Mouse (Mus musculus): Measurements from ENCODE around the gene Fxn. TPM values are rescaled to one million over a fixed set of nuclear protein-coding genes. Genes with fewer than 3 reads are reported as not detected.

The Fxn gene
- polyA plus RNA-seq, 1 experiment = 22.5 TPM

GRCm38 (mm10) chr19:24321211-24321899 lies 41.0 kb upstream of the Fxn start:
- 93% methylated on average over 6 of the region's 6 CpGs for WGBS
- H3K27ac ChIP-seq (ENCODE audit: control insufficient read depth, insufficient read depth, low read length) = no peak overlapping the region
- DNase-seq = no peak
- no peak for TF ChIP-seq CTCF (IDR thresholded peaks at IDR 0.05; ENCODE audit: borderline replicate concordance, control insufficient read depth, extremely low read depth, insufficient read depth, low read length, poor library complexity)
- TF ChIP-seq POLR2A (IDR thresholded peaks at IDR 0.05; ENCODE audit: control insufficient read depth, extremely low read depth, insufficient read depth, low read length, poor library complexity) = no peak
- no peaks in the 10 kb centered on the region for H3K27me3 ChIP-seq (ENCODE audit: control insufficient read depth, insufficient read depth, low read length)
- H3K4me3 ChIP-seq (ENCODE audit: control insufficient read depth, insufficient read depth, low read length) = no peak overlapping the region
- no peaks in the 10 kb centered on the region for H3K36me3 ChIP-seq (ENCODE audit: control insufficient read depth, insufficient read depth, low read length)
- H3K4me1 ChIP-seq (replicated peaks; ENCODE audit: control insufficient read depth, insufficient read depth, low read length) = no peaks in the 10 kb centered on the region

- TF ChIP-seq CTCF (IDR thresholded peaks at IDR 0.05; ENCODE audit: borderline replicate concordance, control insufficient read depth, extremely low read depth, insufficient read depth, low read length, poor library complexity) = no peak
- TF ChIP-seq POLR2A (IDR thresholded peaks at IDR 0.05; ENCODE audit: control insufficient read depth, extremely low read depth, insufficient read depth, low read length, poor library complexity) = no peak
- DNase-seq = no peak
- H3K36me3 ChIP-seq (ENCODE audit: control insufficient read depth, insufficient read depth, low read length) = no peaks in the 10 kb centered on the region
- H3K4me3 ChIP-seq (ENCODE audit: control insufficient read depth, insufficient read depth, low read length) = no peak overlapping the region
- H3K27me3 ChIP-seq (ENCODE audit: control insufficient read depth, insufficient read depth, low read length) = no peaks in the 10 kb centered on the region
- H3K27ac ChIP-seq (ENCODE audit: control insufficient read depth, insufficient read depth, low read length) = no peak overlapping the region
- H3K4me1 ChIP-seq (replicated peaks; ENCODE audit: control insufficient read depth, insufficient read depth, low read length) = no peaks in the 10 kb centered on the region
- WGBS = 93% methylated on average over 10 of the region's 10 CpGs
Measured at GRCm38 (mm10) chr19:24318172-24318571, 37.8 kb upstream of the Fxn start.

DNA sequence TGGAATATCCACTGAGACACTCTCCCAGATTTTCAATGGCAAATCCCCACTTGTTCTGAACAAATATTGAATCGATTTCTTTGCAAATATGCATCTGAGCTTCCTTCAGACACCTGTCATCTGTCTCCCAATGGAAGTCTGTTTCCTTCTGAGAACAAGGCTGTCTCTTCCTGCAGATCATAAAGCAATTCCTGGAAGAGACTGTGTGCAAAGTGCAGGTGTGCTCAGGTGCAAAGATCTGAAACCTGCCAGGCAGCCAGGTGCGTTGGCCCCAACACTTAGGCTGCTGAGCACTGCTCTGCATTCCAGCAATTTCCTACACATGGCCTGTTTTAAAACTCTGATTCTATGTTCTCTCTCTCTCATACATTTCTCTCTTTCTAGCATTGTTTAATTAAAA lies 37.3 kb upstream of the Fxn start:
- Histone ChIP-seq H3K4me1 (replicated peaks; ENCODE audit: control insufficient read depth, insufficient read depth, low read length) (no peaks in the 10 kb centered on the region), H3K4me3 (ENCODE audit: control insufficient read depth, insufficient read depth, low read length) (no peak overlapping the region), H3K27me3 (ENCODE audit: control insufficient read depth, insufficient read depth, low read length) (no peaks in the 10 kb centered on the region), H3K36me3 (ENCODE audit: control insufficient read depth, insufficient read depth, low read length) (no peaks in the 10 kb centered on the region), H3K27ac (ENCODE audit: control insufficient read depth, insufficient read depth, low read length) (no peak overlapping the region)
- DNase-seq = no peak
- no peak for TF ChIP-seq CTCF (IDR thresholded peaks at IDR 0.05; ENCODE audit: borderline replicate concordance, control insufficient read depth, extremely low read depth, insufficient read depth, low read length, poor library complexity)
- no peak for TF ChIP-seq POLR2A (IDR thresholded peaks at IDR 0.05; ENCODE audit: control insufficient read depth, extremely low read depth, insufficient read depth, low read length, poor library complexity)
- WGBS = 89% methylated on average over 2 of the region's 2 CpGs

GRCm38 (mm10) chr19:24317038-24317591 lies 36.7 kb upstream of the Fxn start:
- 94% methylated on average over 15 of the region's 15 CpGs for WGBS
- no peaks in the 10 kb centered on the region for H3K4me1 ChIP-seq (replicated peaks; ENCODE audit: control insufficient read depth, insufficient read depth, low read length)
- H3K27ac ChIP-seq (ENCODE audit: control insufficient read depth, insufficient read depth, low read length) = no peak overlapping the region
- no peak overlapping the region for H3K4me3 ChIP-seq (ENCODE audit: control insufficient read depth, insufficient read depth, low read length)
- H3K36me3 ChIP-seq (ENCODE audit: control insufficient read depth, insufficient read depth, low read length) = no peaks in the 10 kb centered on the region
- no peak for DNase-seq
- no peak for TF ChIP-seq POLR2A (IDR thresholded peaks at IDR 0.05; ENCODE audit: control insufficient read depth, extremely low read depth, insufficient read depth, low read length, poor library complexity)
- no peak for TF ChIP-seq CTCF (IDR thresholded peaks at IDR 0.05; ENCODE audit: borderline replicate concordance, control insufficient read depth, extremely low read depth, insufficient read depth, low read length, poor library complexity)
- no peaks in the 10 kb centered on the region for H3K27me3 ChIP-seq (ENCODE audit: control insufficient read depth, insufficient read depth, low read length)

GRCm38 (mm10) chr19:24316060-24316725 lies 35.8 kb upstream of the Fxn start:
- no peak for DNase-seq
- H3K36me3 ChIP-seq (ENCODE audit: control insufficient read depth, insufficient read depth, low read length) = no peaks in the 10 kb centered on the region
- H3K4me3 ChIP-seq (ENCODE audit: control insufficient read depth, insufficient read depth, low read length) = no peak overlapping the region
- no peak for TF ChIP-seq POLR2A (IDR thresholded peaks at IDR 0.05; ENCODE audit: control insufficient read depth, extremely low read depth, insufficient read depth, low read length, poor library complexity)
- TF ChIP-seq CTCF (IDR thresholded peaks at IDR 0.05; ENCODE audit: borderline replicate concordance, control insufficient read depth, extremely low read depth, insufficient read depth, low read length, poor library complexity) = no peak
- no peaks in the 10 kb centered on the region for H3K27me3 ChIP-seq (ENCODE audit: control insufficient read depth, insufficient read depth, low read length)
- no peaks in the 10 kb centered on the region for H3K4me1 ChIP-seq (replicated peaks; ENCODE audit: control insufficient read depth, insufficient read depth, low read length)
- WGBS = 97% methylated on average over 9 of the region's 9 CpGs
- H3K27ac ChIP-seq (ENCODE audit: control insufficient read depth, insufficient read depth, low read length) = no peak overlapping the region

- Histone ChIP-seq H3K36me3 (ENCODE audit: control insufficient read depth, insufficient read depth, low read length) (no peaks in the 10 kb centered on the region), H3K27me3 (ENCODE audit: control insufficient read depth, insufficient read depth, low read length) (no peaks in the 10 kb centered on the region), H3K4me3 (ENCODE audit: control insufficient read depth, insufficient read depth, low read length) (no peak overlapping the region), H3K4me1 (replicated peaks; ENCODE audit: control insufficient read depth, insufficient read depth, low read length) (no peaks in the 10 kb centered on the region), H3K27ac (ENCODE audit: control insufficient read depth, insufficient read depth, low read length) (no peak overlapping the region)
- no peak for DNase-seq
- 93% methylated on average over 4 of the region's 4 CpGs for WGBS
- no peak for TF ChIP-seq CTCF (IDR thresholded peaks at IDR 0.05; ENCODE audit: borderline replicate concordance, control insufficient read depth, extremely low read depth, insufficient read depth, low read length, poor library complexity)
- TF ChIP-seq POLR2A (IDR thresholded peaks at IDR 0.05; ENCODE audit: control insufficient read depth, extremely low read depth, insufficient read depth, low read length, poor library complexity) = no peak
Measured at GRCm38 (mm10) chr19:24315234-24315633, 34.8 kb upstream of the Fxn start.

All from thymus, adult 2 months (tissue).